Mouse (Mus musculus): ENCODE data around the gene Hrc. TPM values are rescaled to one million over a fixed set of nuclear protein-coding genes. Genes with fewer than 3 reads are reported as not detected.
A peak's percentile ranks its signal among the peaks of the same experiment; 100 is the strongest.
"Not testable (repeated sequence)": the region's sequence is repeated elsewhere in the genome, so short reads cannot be mapped to it uniquely, and the experiment has no call there.

Gene Hrc
- polyA plus RNA-seq, 1 experiment from 2014 or later: 0.58 TPM

DNA sequence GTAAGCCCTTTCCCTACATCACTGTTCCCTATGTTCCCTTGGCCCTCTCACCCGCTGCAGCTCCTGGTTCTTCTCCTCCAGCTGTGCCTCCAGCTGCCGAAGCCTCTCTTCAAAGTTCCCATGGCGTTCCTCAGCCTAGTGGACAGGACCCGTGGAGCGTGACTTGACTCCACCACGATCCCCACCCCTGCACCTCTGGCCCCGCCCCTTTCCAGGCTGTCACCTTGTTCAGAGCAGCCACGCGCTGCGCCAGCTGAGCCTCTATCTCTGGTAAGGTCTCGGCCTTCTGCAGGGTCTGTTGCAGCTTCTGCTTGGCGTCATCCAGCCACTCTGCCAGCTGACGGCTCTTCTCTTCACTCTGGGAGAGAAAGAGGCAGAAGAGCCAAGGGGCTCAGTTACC is 21.0 kb downstream of the Hrc start:
- H3K9me3 ChIP-seq (ENCODE audit: low read depth, low read length): no peaks in the 10 kb centered on the region
- ATAC-seq (ENCODE audit: insufficient read depth): no peak
- H3K9ac ChIP-seq: no peak overlapping the region
- H3K4me3 ChIP-seq (ENCODE audit: low read depth, low read length): no peak overlapping the region
- no peak overlapping the region for H3K27ac ChIP-seq (ENCODE audit: low read depth)
- no peaks in the 10 kb centered on the region for H3K36me3 ChIP-seq (ENCODE audit: insufficient read depth)
- no peak for TF ChIP-seq CTCF (IDR thresholded peaks at IDR 0.05; ENCODE audit: low read depth)
- no peak for DNase-seq
- no peaks in the 10 kb centered on the region for H3K4me1 ChIP-seq (ENCODE audit: insufficient read depth)
- H3K27me3 ChIP-seq (ENCODE audit: insufficient read depth, low read length): peaks cover 13% of the 10 kb centered on the region
- H3K4me2 ChIP-seq: no peak overlapping the region
- 40% methylated on average over 13 of the region's 13 CpGs for WGBS

DNA sequence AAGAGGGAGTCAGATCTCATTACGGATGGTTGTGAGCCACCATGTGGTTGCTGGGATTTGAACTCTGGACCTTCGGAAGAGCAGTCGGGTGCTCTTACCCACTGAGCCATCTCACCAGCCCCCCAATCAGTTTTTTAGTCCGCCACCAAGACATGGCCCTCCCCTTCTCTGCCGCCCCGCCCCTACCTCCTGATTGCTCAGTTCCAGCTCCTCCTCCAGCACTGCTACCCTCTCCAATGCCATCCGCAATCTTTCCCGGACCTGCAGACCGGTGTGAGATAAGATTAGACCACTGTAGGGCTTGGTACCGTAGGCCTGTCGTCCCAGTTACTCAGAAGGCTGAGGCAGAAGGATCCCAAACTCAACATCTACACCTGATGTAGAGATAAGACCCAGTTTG is 24.0 kb downstream of the Hrc start:
- DNase-seq; H3K4me3 ChIP-seq (ENCODE audit: low read depth, low read length); H3K36me3 ChIP-seq (ENCODE audit: insufficient read depth); ATAC-seq (ENCODE audit: insufficient read depth); H3K4me1 ChIP-seq (ENCODE audit: insufficient read depth); H3K9ac ChIP-seq; H3K9me3 ChIP-seq (ENCODE audit: low read depth, low read length); H3K27ac ChIP-seq (ENCODE audit: low read depth); H3K4me2 ChIP-seq: not testable (repeated sequence)
- WGBS: 54% methylated on average over 10 of the region's 11 CpGs
- peaks cover 37% of the 10 kb centered on the region for H3K27me3 ChIP-seq (ENCODE audit: insufficient read depth, low read length)

DNA sequence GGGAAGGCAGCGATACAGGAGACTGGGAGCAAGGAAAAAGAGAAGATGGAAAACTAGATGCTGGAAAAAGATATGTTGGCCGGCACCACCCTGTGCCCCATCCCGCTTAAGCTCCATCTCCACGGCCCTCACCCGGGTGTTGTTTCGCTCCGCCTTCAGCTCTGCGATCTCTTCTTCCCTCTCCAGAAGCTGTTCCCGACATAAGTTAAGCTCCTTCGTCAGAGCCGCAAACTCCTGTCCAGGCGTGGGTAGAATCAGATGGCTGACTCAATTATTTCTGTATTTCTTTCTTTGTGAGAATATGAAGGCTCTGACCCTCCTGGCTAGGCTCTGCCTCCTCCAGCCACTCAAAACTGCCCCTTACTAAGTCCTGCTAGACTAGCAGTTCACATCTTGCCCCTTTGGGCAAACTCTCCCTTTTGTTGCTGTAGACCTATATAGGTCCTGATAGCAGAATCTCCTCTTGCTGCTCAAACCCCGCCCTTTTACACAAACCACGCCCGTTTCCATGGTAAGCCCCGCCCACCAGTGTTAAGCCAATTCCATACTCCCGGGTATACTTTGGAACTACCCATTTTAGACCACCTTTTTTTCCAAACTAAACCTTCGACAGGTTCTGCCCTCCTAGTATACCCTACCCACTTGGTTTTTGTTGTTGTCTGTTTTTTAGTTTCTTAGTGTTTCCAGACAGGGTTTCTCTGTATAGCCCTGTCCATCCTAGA is 25.5 kb downstream of the Hrc start:
- H3K4me3 ChIP-seq (ENCODE audit: low read depth, low read length): peak overlapping the region; percentile 42; the same call in 1 of the 2 replicates
- ATAC-seq (ENCODE audit: insufficient read depth): no peak

DNA sequence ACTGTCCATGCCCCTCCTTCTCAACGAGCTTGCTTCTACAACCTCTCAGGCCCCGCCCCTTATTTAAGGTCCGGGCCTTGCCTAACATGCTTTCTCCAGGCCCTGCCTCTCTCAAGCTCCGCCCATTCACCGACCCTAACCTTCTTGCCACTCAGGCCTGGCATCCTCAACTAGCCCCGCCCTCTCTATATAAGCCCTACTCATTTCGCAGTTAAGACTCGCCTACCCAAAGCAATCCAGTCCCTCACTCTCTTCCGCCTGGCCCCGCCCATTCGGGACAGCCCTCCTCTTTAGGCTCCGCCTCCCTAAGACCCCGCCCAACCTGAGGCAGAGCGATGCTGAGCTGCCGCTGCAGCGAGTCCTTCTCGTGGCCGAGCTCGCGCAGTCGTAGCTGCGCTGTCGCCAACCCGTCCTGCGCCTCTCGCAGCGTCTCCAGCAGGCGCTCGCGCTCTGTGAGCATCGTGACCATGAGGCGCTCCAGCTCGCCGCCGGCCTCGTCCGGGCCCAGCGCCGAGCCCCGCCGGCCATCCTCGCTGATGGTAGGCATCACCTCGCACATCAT is 26.2 kb downstream of the Hrc start:
- no peaks in the 10 kb centered on the region for H3K9me3 ChIP-seq (ENCODE audit: low read depth, low read length)
- peak overlapping the region; percentile 42 for H3K4me3 ChIP-seq (ENCODE audit: low read depth, low read length)
- no peaks in the 10 kb centered on the region for H3K36me3 ChIP-seq (ENCODE audit: insufficient read depth)
- H3K27ac ChIP-seq (ENCODE audit: low read depth): no peak overlapping the region
- WGBS: under 1% methylated on average over 43 of the region's 43 CpGs
- peaks cover 53% of the 10 kb centered on the region for H3K27me3 ChIP-seq (ENCODE audit: insufficient read depth, low read length)
- ATAC-seq (ENCODE audit: insufficient read depth) (peak; percentile 84), DNase-seq (peak; percentile 94)
- H3K4me2 ChIP-seq: peak overlapping the region; percentile 89
- TF ChIP-seq CTCF (IDR thresholded peaks at IDR 0.05; ENCODE audit: low read depth): no peak
- peaks cover 13% of the 10 kb centered on the region; the same call in 1 of the 2 replicates for H3K4me1 ChIP-seq (ENCODE audit: insufficient read depth)
- peak overlapping the region; percentile 48 for H3K9ac ChIP-seq

More for the DNA sequence above, 25.5 kb downstream of the Hrc start:
- Histone ChIP-seq H3K9me3 (ENCODE audit: low read depth, low read length) (no peaks in the 10 kb centered on the region), H3K4me2 (peak overlapping the region; percentile 89), H3K9ac (no peak overlapping the region), H3K4me1 (ENCODE audit: insufficient read depth) (peaks cover 7% of the 10 kb centered on the region; the same call in 1 of the 2 replicates), H3K27me3 (ENCODE audit: insufficient read depth, low read length) (peaks cover 46% of the 10 kb centered on the region), H3K36me3 (ENCODE audit: insufficient read depth) (no peaks in the 10 kb centered on the region), H3K27ac (ENCODE audit: low read depth) (no peak overlapping the region)
- TF ChIP-seq CTCF (IDR thresholded peaks at IDR 0.05; ENCODE audit: low read depth): no peak
- DNase-seq: no peak
- 48% methylated on average over 18 of the region's 18 CpGs for WGBS

- no peak overlapping the region for H3K27ac ChIP-seq (ENCODE audit: low read depth)
- H3K27me3 ChIP-seq (ENCODE audit: insufficient read depth, low read length): peaks cover 56% of the 10 kb centered on the region
- H3K36me3 ChIP-seq (ENCODE audit: insufficient read depth): no peaks in the 10 kb centered on the region
- no peak overlapping the region for H3K9ac ChIP-seq
- no peak overlapping the region for H3K4me3 ChIP-seq (ENCODE audit: low read depth, low read length)
- no peak for TF ChIP-seq CTCF (IDR thresholded peaks at IDR 0.05; ENCODE audit: low read depth)
- H3K4me2 ChIP-seq: no peak overlapping the region
- H3K9me3 ChIP-seq (ENCODE audit: low read depth, low read length): no peaks in the 10 kb centered on the region
- DNase-seq (peak; percentile 79), ATAC-seq (ENCODE audit: insufficient read depth) (no peak)
- WGBS: 6% methylated on average over 13 of the region's 13 CpGs
- H3K4me1 ChIP-seq (ENCODE audit: insufficient read depth): peaks cover 14% of the 10 kb centered on the region; the same call in 1 of the 2 replicates
These were observed 27.7 kb downstream of the Hrc start for GRCm38 (mm10) chr7:45362801-45363200.

DNA sequence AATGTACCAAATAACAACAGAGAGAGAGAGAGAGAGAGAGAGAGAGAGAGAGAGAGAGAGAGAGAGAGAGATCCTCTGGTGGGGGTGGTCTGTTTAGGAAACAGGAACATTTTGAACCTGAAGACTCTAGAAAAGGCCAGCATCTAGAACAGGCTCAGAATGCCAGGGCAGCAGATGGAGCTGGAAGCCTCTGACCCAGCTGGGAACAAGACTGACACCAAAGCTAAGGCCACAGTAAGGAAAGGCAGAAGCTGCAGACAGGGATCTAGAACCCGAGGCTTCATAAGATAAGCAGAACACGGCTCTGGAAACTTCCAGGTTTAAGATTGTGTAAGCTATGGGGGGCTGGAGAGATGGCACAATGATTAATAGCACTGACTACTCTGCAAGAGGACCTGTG is 28.9 kb downstream of the Hrc start:
- no peak for DNase-seq
- H3K4me3 ChIP-seq (ENCODE audit: low read depth, low read length): no peak overlapping the region
- 65% methylated on average over 2 of the region's 2 CpGs for WGBS
- ATAC-seq (ENCODE audit: insufficient read depth): no peak
- no peak overlapping the region for H3K27ac ChIP-seq (ENCODE audit: low read depth)
- peaks cover 14% of the 10 kb centered on the region; the same call in 1 of the 2 replicates for H3K4me1 ChIP-seq (ENCODE audit: insufficient read depth)
- no peaks in the 10 kb centered on the region for H3K9me3 ChIP-seq (ENCODE audit: low read depth, low read length)
- H3K36me3 ChIP-seq (ENCODE audit: insufficient read depth): no peaks in the 10 kb centered on the region
- H3K9ac ChIP-seq: no peak overlapping the region
- H3K27me3 ChIP-seq (ENCODE audit: insufficient read depth, low read length): peaks cover 62% of the 10 kb centered on the region
- H3K4me2 ChIP-seq: no peak overlapping the region
- TF ChIP-seq CTCF (IDR thresholded peaks at IDR 0.05; ENCODE audit: low read depth): no peak
